Mouse (Mus musculus): ENCODE results near the gene Slc6a12.

DNA sequence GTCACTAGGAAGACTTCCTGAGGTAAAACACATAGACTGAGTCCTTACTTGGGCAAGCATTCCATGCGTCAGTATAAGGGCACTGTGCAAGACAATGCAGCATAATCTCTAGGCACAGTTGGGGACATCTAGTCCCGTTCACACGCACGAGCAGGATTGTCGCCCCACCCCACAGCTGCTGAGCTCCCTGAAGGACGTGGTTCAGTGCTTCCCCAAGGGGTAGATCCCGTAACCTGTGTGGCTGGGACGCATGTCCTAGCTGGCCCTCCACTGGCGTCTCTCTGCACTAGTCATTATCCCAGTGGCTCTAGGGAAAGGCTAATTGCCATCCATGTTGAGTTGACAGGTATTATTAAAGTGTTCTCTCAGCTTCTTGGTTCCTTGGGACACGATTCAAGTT is 39.2 kb downstream of the Slc6a12 start:
- TF ChIP-seq POLR2A (IDR thresholded peaks at IDR 0.05; ENCODE audit: low read depth, low read length) (no peak), CTCF (IDR thresholded peaks at IDR 0.05; ENCODE audit: extremely low read depth, insufficient read depth, insufficient read length, insufficient replicate concordance) (no peak)
